Mouse (Mus musculus) hematopoietic multipotent progenitor cell, adult 10-12 weeks (in vitro differentiated cells): Measurements from ENCODE around the gene E2f7. TPM values are rescaled to one million over a fixed set of nuclear protein-coding genes. Genes with fewer than 3 reads are reported as not detected.

ENCODE experiments used
- polyA plus RNA-seq: library from polyadenylated mRNA; stranded (reverse); fragments of >175 nt; gene quantifications from 2 replicates; pipeline ENCODE4 v1.2.3, GENCODE M21; 2012; ENCODE audit warnings: low replicate concordance

Gene E2f7
- 4.4 and 8.6 TPM in 2 replicates for polyA plus RNA-seq

DNA sequence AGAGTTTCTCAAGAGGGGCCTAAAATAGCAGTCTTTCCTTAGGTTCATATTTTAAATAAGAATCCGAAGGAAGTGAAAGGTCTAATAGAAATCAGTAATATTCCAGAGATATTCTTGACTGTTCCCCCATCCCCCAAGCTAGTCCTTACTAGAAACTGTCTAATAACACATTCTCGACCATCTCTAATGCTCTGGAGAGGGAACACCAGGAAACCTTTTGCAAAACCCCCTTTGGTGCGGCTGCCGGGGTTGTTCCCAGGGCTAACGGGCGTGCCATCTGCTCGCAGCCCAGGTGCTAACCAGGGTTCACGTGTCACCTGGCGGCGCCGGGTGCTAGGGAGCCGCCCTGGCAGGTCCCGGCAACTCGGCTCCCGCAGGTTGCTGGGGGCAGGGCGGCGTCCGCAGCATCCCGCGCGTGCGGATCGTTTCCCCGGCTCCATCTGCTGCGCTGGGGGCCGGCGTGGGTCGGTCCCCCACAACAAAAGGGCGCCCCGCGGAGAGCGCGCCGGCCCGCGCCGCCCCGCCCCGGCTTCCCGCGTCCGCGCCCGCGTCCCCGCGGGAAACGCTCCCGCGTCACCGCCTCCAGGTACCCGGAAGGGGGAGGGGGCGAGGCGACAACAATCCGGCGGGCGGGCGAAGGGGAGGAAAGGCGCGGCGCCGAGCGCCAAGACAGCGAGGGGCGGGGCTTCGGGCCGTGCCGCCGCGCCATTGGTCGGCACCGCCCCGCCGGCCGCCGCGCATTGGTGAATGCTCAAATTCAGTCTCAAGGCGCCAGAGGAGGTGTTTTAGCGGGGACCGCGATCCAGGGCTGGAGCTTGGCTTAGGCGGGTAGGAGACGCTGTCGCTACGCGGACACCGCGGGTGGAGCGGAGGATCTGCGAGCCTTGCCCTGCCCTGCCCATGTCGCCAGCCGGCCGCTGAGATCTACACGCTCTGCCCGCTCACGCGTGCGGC lies at the start of gene E2f7:
TSS of gene E2f7 (plus strand) at position 754 of the 954 bp plus-strand sequence.

Other genes starting within 250 kb of the E2f7 start
- gene Csrp2, start 174.3 kb downstream of the E2f7 start, polyA plus RNA-seq, result 8.2 and 16.5 TPM in 2 replicates